25 mouse cellular contexts compared by ENCODE assay signal in genomic region chr2:94919361-94919760, GRCm38 (mm10).
A peak's percentile ranks its signal among the peaks of the same experiment; 100 is the strongest.
DNase-seq lines count a peak whose midpoint lies in the region; ATAC-seq and TF ChIP-seq lines count a peak whose summit lies in the region.
"Had no signal": no experiment of that assay in that cellular context is flagged by ENCODE, and none has a peak within 500 bp of the region (broad histone marks: within the 10 kb centered on the region; RNA-seq: fewer than 3 reads in every experiment).

No protein-coding gene starts in this region.

- H3K36me3 ChIP-seq in hindbrain, embryonic 11.5 days (ENCODE audit: control insufficient read depth, insufficient read depth, low read length), result no peaks in the 10 kb centered on the region
- H3K36me3 ChIP-seq in hindbrain, embryonic 14.5 days (replicated peaks; ENCODE audit: control insufficient read depth, insufficient read depth), result no peaks in the 10 kb centered on the region
- H3K36me3 ChIP-seq in liver, adult 2 months (ENCODE audit: control insufficient read depth, insufficient read depth, low read length), result no peaks in the 10 kb centered on the region
- no peaks in the 10 kb centered on the region for H3K36me3 ChIP-seq in midbrain, embryonic 14.5 days (ENCODE audit: control insufficient read depth, insufficient read depth, low read length)
- H3K36me3 ChIP-seq: embryonic facial prominence, embryonic 12.5 days; forebrain, embryonic 15.5 days; G1E; heart, embryonic 10.5 days; limb, embryonic 12.5 days; lung, embryonic 15.5 days; midbrain, embryonic 15.5 days had no signal

- H3K27me3 ChIP-seq in hindbrain, embryonic 11.5 days (ENCODE audit: control insufficient read depth, insufficient read depth, low read length), result no peaks in the 10 kb centered on the region
- H3K27me3 ChIP-seq in hindbrain, embryonic 14.5 days (ENCODE audit: control insufficient read depth, insufficient read depth, low read length), result no peaks in the 10 kb centered on the region
- no peaks in the 10 kb centered on the region for H3K27me3 ChIP-seq in liver, adult 2 months (ENCODE audit: control insufficient read depth, insufficient read depth, low read length)
- no peaks in the 10 kb centered on the region for H3K27me3 ChIP-seq in midbrain, embryonic 14.5 days (ENCODE audit: control insufficient read depth, insufficient read depth, low read length)
- H3K27me3 ChIP-seq: embryonic facial prominence, embryonic 12.5 days; forebrain, embryonic 15.5 days; limb, embryonic 12.5 days; lung, embryonic 15.5 days; midbrain, embryonic 15.5 days had no signal

- H3K27ac ChIP-seq in hindbrain, embryonic 11.5 days (ENCODE audit: low read depth, low read length), result no peak overlapping the region
- H3K27ac ChIP-seq in hindbrain, embryonic 14.5 days, result no peak overlapping the region
- no peak overlapping the region for H3K27ac ChIP-seq in liver, adult 2 months (replicated peaks; ENCODE audit: insufficient read depth, low read depth, low read length)
- H3K27ac ChIP-seq in midbrain, embryonic 14.5 days (replicated peaks; ENCODE audit: low read depth, low read length), result no peak overlapping the region
- H3K27ac ChIP-seq: embryonic facial prominence, embryonic 12.5 days; forebrain, embryonic 15.5 days; heart, embryonic 10.5 days; limb, embryonic 12.5 days; liver, embryonic 14.5 days; lung, embryonic 15.5 days; midbrain, embryonic 15.5 days had no signal

- H3K4me1 ChIP-seq in hindbrain, embryonic 11.5 days (replicated peaks; ENCODE audit: control insufficient read depth, insufficient read depth, low read length), result no peaks in the 10 kb centered on the region
- no peaks in the 10 kb centered on the region for H3K4me1 ChIP-seq in hindbrain, embryonic 14.5 days (replicated peaks; ENCODE audit: control insufficient read depth, insufficient read depth, low read length)
- no peaks in the 10 kb centered on the region; the same call in 1 of the 2 replicates for H3K4me1 ChIP-seq in liver, adult 2 months (ENCODE audit: control insufficient read depth, insufficient read depth, low read length)
- no peaks in the 10 kb centered on the region for H3K4me1 ChIP-seq in midbrain, embryonic 14.5 days (ENCODE audit: control insufficient read depth, insufficient read depth, low read length)
- H3K4me1 ChIP-seq: embryonic facial prominence, embryonic 12.5 days; forebrain, embryonic 15.5 days; heart, embryonic 10.5 days; limb, embryonic 12.5 days; lung, embryonic 15.5 days; midbrain, embryonic 15.5 days had no signal

- peak; percentile 28 for DNase-seq in hindbrain, embryonic 11.5 days (ENCODE audit: low spot score)
- DNase-seq in hindbrain, embryonic 14.5 days (ENCODE audit: low spot score), result no peak
- peak; percentile 6 for DNase-seq in liver, adult 2 months (ENCODE audit: extremely low read depth, low read depth, low spot score)
- DNase-seq in liver, result no peak
- DNase-seq in forelimb bud, embryonic 11.5 days (ENCODE audit: low read depth, low spot score), result peak; percentile 17
- DNase-seq in retina, postnatal 1 day, result peak; percentile 32
- DNase-seq in frontal cortex, postnatal 10 days (ENCODE audit: low spot score in 2 of 2), result no peak
- DNase-seq in midbrain, embryonic 14.5 days, result no peak
- DNase-seq: adrenal gland, postnatal 10 days; cerebellum, adult 11 months; cerebellum, postnatal 10 days; right cerebral cortex, adult 18-20 months had no signal

- no peak overlapping the region for H3K4me3 ChIP-seq in hindbrain, embryonic 11.5 days (ENCODE audit: low read depth, low read length)
- no peak overlapping the region for H3K4me3 ChIP-seq in hindbrain, embryonic 14.5 days (replicated peaks; ENCODE audit: low read length)
- H3K4me3 ChIP-seq in liver, adult 2 months (ENCODE audit: insufficient read depth, low read depth, low read length), result no peak overlapping the region
- H3K4me3 ChIP-seq in midbrain, embryonic 14.5 days (replicated peaks; ENCODE audit: low read depth, low read length), result no peak overlapping the region
- H3K4me3 ChIP-seq: embryonic facial prominence, embryonic 12.5 days; erythroblast, embryonic 14.5 days; forebrain, embryonic 15.5 days; heart, embryonic 10.5 days; limb, embryonic 12.5 days; lung, embryonic 15.5 days; midbrain, embryonic 15.5 days; myocyte had no signal

- H3K4me2 ChIP-seq in hindbrain, embryonic 11.5 days (replicated peaks; ENCODE audit: low read depth, low read length), result no peak overlapping the region
- H3K4me2 ChIP-seq in hindbrain, embryonic 14.5 days (replicated peaks), result no peak overlapping the region
- H3K4me2 ChIP-seq in midbrain, embryonic 14.5 days (ENCODE audit: low read length), result no peak overlapping the region
- H3K4me2 ChIP-seq: embryonic facial prominence, embryonic 12.5 days; forebrain, embryonic 15.5 days; limb, embryonic 12.5 days; lung, embryonic 15.5 days; midbrain, embryonic 15.5 days had no signal

- TF ChIP-seq POLR2A in liver, adult 2 months (IDR thresholded peaks at IDR 0.05; ENCODE audit: extremely low read depth, insufficient read depth, low read length), result no peak

- no peaks in the 10 kb centered on the region for H3K79me2 ChIP-seq in liver, adult 2 months (ENCODE audit: control insufficient read depth, insufficient read depth, low read length)

- WGBS in hindbrain, embryonic 11.5 days, result 39% methylated on average over 3 of the region's 3 CpGs
- 50% methylated on average over 3 of the region's 3 CpGs for WGBS in hindbrain, embryonic 14.5 days
- WGBS in liver, adult 2 months, result 77% methylated on average over 3 of the region's 3 CpGs
- 86% methylated on average over 3 of the region's 3 CpGs for WGBS in midbrain, embryonic 14.5 days

- 0 out of 2 replicates have a peak, but pooled peaks have one; percentile 34 for ATAC-seq in hindbrain, embryonic 11.5 days (ENCODE audit: low FRiP score)
- no peak for ATAC-seq in hindbrain, embryonic 14.5 days (ENCODE audit: low FRiP score)
- ATAC-seq in midbrain, embryonic 14.5 days (ENCODE audit: low FRiP score, low TSS enrichment), result no peak
- ATAC-seq: activated CD4-positive, CD25-positive, alpha-beta regulatory T cell, adult 4 months; forebrain, embryonic 15.5 days; hindbrain, embryonic 16.5 days; intestine, postnatal 0 days; midbrain, embryonic 15.5 days had no signal

- no peak overlapping the region for H3K9ac ChIP-seq in hindbrain, embryonic 11.5 days (ENCODE audit: low read depth, low read length)
- H3K9ac ChIP-seq in hindbrain, embryonic 14.5 days, result no peak overlapping the region
- no peak overlapping the region for H3K9ac ChIP-seq in liver, adult 2 months (ENCODE audit: low read depth, low read length)
- H3K9ac ChIP-seq in midbrain, embryonic 14.5 days (replicated peaks; ENCODE audit: low read length), result no peak overlapping the region
- H3K9ac ChIP-seq: embryonic facial prominence, embryonic 12.5 days; forebrain, embryonic 15.5 days; limb, embryonic 12.5 days; liver, embryonic 14.5 days; lung, embryonic 15.5 days; midbrain, embryonic 15.5 days had no signal

- H3K9me3 ChIP-seq in hindbrain, embryonic 11.5 days (ENCODE audit: control insufficient read depth, low read length), result no peaks in the 10 kb centered on the region
- no peaks in the 10 kb centered on the region for H3K9me3 ChIP-seq in hindbrain, embryonic 14.5 days (ENCODE audit: control insufficient read depth, low read length)
- H3K9me3 ChIP-seq in midbrain, embryonic 14.5 days (ENCODE audit: control insufficient read depth, low read length), result no peaks in the 10 kb centered on the region
- H3K9me3 ChIP-seq: embryonic facial prominence, embryonic 12.5 days; forebrain, embryonic 15.5 days; heart, embryonic 10.5 days; limb, embryonic 12.5 days; lung, embryonic 15.5 days; midbrain, embryonic 15.5 days had no signal

- no peak for TF ChIP-seq CTCF in liver, adult 2 months (IDR thresholded peaks at IDR 0.05; ENCODE audit: low read depth, low read length)

Comparison
In these comparisons a context has a peak if more than half of its experiments do, and no peak if none do; other contexts are left out.
1. DNase-seq: peak in hindbrain, embryonic 11.5 days (single experiment), liver, adult 2 months (single experiment), forelimb bud, embryonic 11.5 days (single experiment) and retina, postnatal 1 day (single experiment); none in hindbrain, embryonic 14.5 days (single experiment), liver (single experiment), frontal cortex, postnatal 10 days (0 of 2) and midbrain, embryonic 14.5 days (single experiment).